Mouse (Mus musculus): ENCODE results near the gene Heatr5b.

The Heatr5b gene

GRCm38 (mm10) chr17:78766084-78766483 lies 69.1 kb downstream of the Heatr5b start:
- DNase-seq = no peak

GRCm38 (mm10) chr17:78763272-78763671 lies 71.9 kb downstream of the Heatr5b start:
- no peak for DNase-seq

- no peak for DNase-seq
Measured at GRCm38 (mm10) chr17:78752938-78753655, 82.1 kb downstream of the Heatr5b start.

GRCm38 (mm10) chr17:78752064-78752463 lies 83.1 kb downstream of the Heatr5b start:
- DNase-seq = no peak

GRCm38 (mm10) chr17:78748440-78748839 lies 86.7 kb downstream of the Heatr5b start:
- DNase-seq = no peak

GRCm38 (mm10) chr17:78738416-78738815 lies 96.7 kb downstream of the Heatr5b start:
- DNase-seq = no peak

- no peak for DNase-seq
Measured at GRCm38 (mm10) chr17:78737771-78738170, 97.4 kb downstream of the Heatr5b start.

- no peak for DNase-seq
Measured at GRCm38 (mm10) chr17:78737096-78737495, 98.1 kb downstream of the Heatr5b start, which contains the start of gene Strn. TSS of gene Strn (minus strand) at chr17:78737196.

- DNase-seq = peak; percentile 98
Measured at GRCm38 (mm10) chr17:78736473-78736988, 98.6 kb downstream of the Heatr5b start.

GRCm38 (mm10) chr17:78735731-78736472 lies 99.3 kb downstream of the Heatr5b start:
- peak; percentile 38 for DNase-seq

GRCm38 (mm10) chr17:78734806-78735205 lies 100.4 kb downstream of the Heatr5b start:
- no peak for DNase-seq

GRCm38 (mm10) chr17:78732056-78732455 lies 103.1 kb downstream of the Heatr5b start:
- no peak for DNase-seq

GRCm38 (mm10) chr17:78726746-78727449 lies 108.3 kb downstream of the Heatr5b start:
- no peak for DNase-seq

- no peak for DNase-seq
Measured at GRCm38 (mm10) chr17:78724461-78725055, 110.6 kb downstream of the Heatr5b start.

GRCm38 (mm10) chr17:78721690-78722089 lies 113.5 kb downstream of the Heatr5b start:
- no peak for DNase-seq

GRCm38 (mm10) chr17:78719086-78719485 lies 116.1 kb downstream of the Heatr5b start:
- DNase-seq = no peak

- DNase-seq = no peak
Measured at GRCm38 (mm10) chr17:78710258-78710657, 124.9 kb downstream of the Heatr5b start.

GRCm38 (mm10) chr17:78708422-78708821 lies 126.7 kb downstream of the Heatr5b start:
- DNase-seq = no peak

GRCm38 (mm10) chr17:78702988-78703387 lies 132.2 kb downstream of the Heatr5b start:
- DNase-seq = no peak
